Mouse (Mus musculus): Measurements from ENCODE around the gene Sec63.

GRCm38 (mm10) chr10:42714676-42715075 lies 46.6 kb upstream of the Sec63 start:
- TF ChIP-seq USF1 (IDR thresholded peaks at IDR 0.05; ENCODE audit: low read depth) (no peak), CTCF (IDR thresholded peaks at IDR 0.05; ENCODE audit: control insufficient read depth, insufficient read depth, insufficient read length) (no peak)
